Mouse (Mus musculus) heart, embryonic 15.5 days (tissue): ENCODE data around the gene Atg4b. TPM values are rescaled to one million over a fixed set of nuclear protein-coding genes. Genes with fewer than 3 reads are reported as not detected.
A peak's percentile ranks its signal among the peaks of the same experiment; 100 is the strongest.

Source experiments
- ATAC-seq: fragments of 200-750 bp; cut with Nextera tagmentation; replicated peaks from 2 replicates; pipeline ENCODE4 v1.8.0; 2017; ENCODE audit warnings: low read depth, moderate TSS enrichment; ENCODE audit not compliant: insufficient number of reproducible peaks, insufficient read depth, low FRiP score
- H3K27ac ChIP-seq: fragments of 300-500 bp; sonication (generic); 2 replicates; pipeline ENCODE4 v1.5.1; 2015; ENCODE audit warnings: mild to moderate bottlenecking, inconsistent platforms
- H3K27me3 ChIP-seq: fragments of 300-500 bp; sonication (generic); 2 replicates; pipeline ENCODE4 v1.6.1; 2015; ENCODE audit warnings: inconsistent platforms
- H3K36me3 ChIP-seq: fragments of 300-500 bp; sonication (generic); 2 replicates; pipeline ENCODE4 v1.6.1; 2015; ENCODE audit warnings: mild to moderate bottlenecking, inconsistent platforms
- H3K4me1 ChIP-seq: fragments of 300-500 bp; sonication (generic); replicated peaks from 2 replicates; pipeline ENCODE4 v1.6.1; 2015; ENCODE audit warnings: inconsistent platforms
- H3K4me2 ChIP-seq: fragments of 300-500 bp; sonication (generic); 2 replicates; pipeline ENCODE4 v1.6.1; 2015; ENCODE audit warnings: inconsistent platforms, mild to moderate bottlenecking, moderate library complexity
- H3K4me3 ChIP-seq: fragments of 300-500 bp; sonication (generic); 2 replicates; pipeline ENCODE4 v1.5.1; 2015; ENCODE audit warnings: mild to moderate bottlenecking, inconsistent platforms
- H3K9ac ChIP-seq: fragments of 300-500 bp; sonication (generic); 2 replicates; pipeline ENCODE4 v1.6.1; 2015; ENCODE audit warnings: mild to moderate bottlenecking, inconsistent platforms
- H3K9me3 ChIP-seq: fragments of 300-500 bp; sonication (generic); replicated peaks from 2 replicates; pipeline ENCODE4 v1.6.1; 2016; ENCODE audit warnings: inconsistent platforms
- WGBS: fragments of 180-500 bp; shearing (Covaris S2); methylation state at CpG from one replicate; pipeline ENCODE4 v1.1.7; 2015; ENCODE audit warnings: mixed read lengths; 5-methylcytosine and 5-hydroxymethylcytosine counted together
- polyA plus RNA-seq: library from polyadenylated mRNA; unstranded; fragments of >200 nt; fragmentation: Nextera tagmentation; extraction: Ambion mirVana; gene quantifications from 2 replicates; pipeline ENCODE4 v1.2.1, GENCODE M21; 2015

Gene Atg4b
- polyA plus RNA-seq, 1 experiment from 2014 or later: 56.1 TPM

- Histone ChIP-seq H3K4me1 (peaks cover 36% of the 10 kb centered on the region), H3K9me3 (no peaks in the 10 kb centered on the region), H3K4me2 (peak overlapping the region; percentile 98), H3K27ac (peak overlapping the region; percentile 98), H3K27me3 (no peaks in the 10 kb centered on the region), H3K4me3 (peak overlapping the region; percentile 85), H3K36me3 (peaks cover 11% of the 10 kb centered on the region; the same call in 1 of the 2 replicates), H3K9ac (peak overlapping the region; percentile 76)
- no peak for ATAC-seq
- 73% methylated on average over 21 of the region's 21 CpGs for WGBS
These were observed 49.6 kb downstream of the Atg4b start for GRCm38 (mm10) chr1:93800670-93801503.

GRCm38 (mm10) chr1:93801741-93802238, 50.5 kb downstream of the Atg4b start, which contains the start of gene Dtymk:
Gene Dtymk, minus strand, starts transcription at chr1:93801934.
- WGBS: under 1% methylated on average over 42 of the region's 42 CpGs
- Histone ChIP-seq H3K27me3 (no peaks in the 10 kb centered on the region), H3K4me2 (peak within 1 kb of the TSS; percentile 98), H3K9ac (peak within 1 kb of the TSS; percentile 76), H3K4me3 (peak within 1 kb of the TSS; percentile 85), H3K36me3 (peaks cover 18% of the 10 kb centered on the region; the same call in 1 of the 2 replicates), H3K9me3 (no peaks in the 10 kb centered on the region), H3K4me1 (peaks cover 34% of the 10 kb centered on the region), H3K27ac (peak within 1 kb of the TSS; percentile 98)
- ATAC-seq: peak; percentile 53

GRCm38 (mm10) chr1:93802771-93803170, 51.5 kb downstream of the Atg4b start:
- peak overlapping the region; percentile 98 for H3K27ac ChIP-seq
- peak overlapping the region; percentile 98 for H3K4me2 ChIP-seq
- no peak overlapping the region; the same call in 1 of the 2 replicates for H3K9ac ChIP-seq
- 81% methylated on average over 5 of the region's 5 CpGs for WGBS
- no peaks in the 10 kb centered on the region for H3K27me3 ChIP-seq
- peaks cover 34% of the 10 kb centered on the region for H3K4me1 ChIP-seq
- ATAC-seq: no peak
- H3K36me3 ChIP-seq: peaks cover 24% of the 10 kb centered on the region; the same call in 1 of the 2 replicates
- peak overlapping the region; percentile 85; the same call in 1 of the 2 replicates for H3K4me3 ChIP-seq
- H3K9me3 ChIP-seq: no peaks in the 10 kb centered on the region

- Histone ChIP-seq H3K27me3 (no peaks in the 10 kb centered on the region), H3K36me3 (peaks cover 31% of the 10 kb centered on the region), H3K9ac (peak within 1 kb of the TSS; percentile 90), H3K4me2 (peak within 1 kb of the TSS; percentile 98), H3K4me3 (peak within 1 kb of the TSS; percentile 94), H3K4me1 (peaks cover 34% of the 10 kb centered on the region), H3K9me3 (no peaks in the 10 kb centered on the region), H3K27ac (peak within 1 kb of the TSS; percentile 98)
- peak; percentile 97 for ATAC-seq
- under 1% methylated on average over 93 of the region's 94 CpGs for WGBS
These were observed 52.5 kb downstream of the Atg4b start, which contains the start of gene Ing5 for GRCm38 (mm10) chr1:93803556-93804507. Gene Ing5, plus strand, starts transcription at chr1:93803965.

GRCm38 (mm10) chr1:93804818-93805217, 53.5 kb downstream of the Atg4b start:
- H3K27ac ChIP-seq: peak overlapping the region; percentile 98
- peak overlapping the region; percentile 16; the same call in 1 of the 2 replicates for H3K9ac ChIP-seq
- H3K9me3 ChIP-seq: no peaks in the 10 kb centered on the region
- H3K4me2 ChIP-seq: peak overlapping the region; percentile 98
- 52% methylated on average over 4 of the region's 4 CpGs for WGBS
- no peak for ATAC-seq
- H3K36me3 ChIP-seq: peaks cover 30% of the 10 kb centered on the region
- H3K4me1 ChIP-seq: peaks cover 34% of the 10 kb centered on the region
- H3K4me3 ChIP-seq: peak overlapping the region; percentile 94
- no peaks in the 10 kb centered on the region for H3K27me3 ChIP-seq

GRCm38 (mm10) chr1:93805221-93805951, 54.1 kb downstream of the Atg4b start:
- Histone ChIP-seq H3K36me3 (peaks cover 33% of the 10 kb centered on the region), H3K4me2 (peak overlapping the region; percentile 98), H3K9me3 (no peaks in the 10 kb centered on the region), H3K9ac (peak overlapping the region; percentile 16; the same call in 1 of the 2 replicates), H3K4me3 (peak overlapping the region; percentile 94; the same call in 1 of the 2 replicates), H3K27me3 (no peaks in the 10 kb centered on the region), H3K4me1 (peaks cover 34% of the 10 kb centered on the region), H3K27ac (peak overlapping the region; percentile 98; the same call in 1 of the 2 replicates)
- no peak for ATAC-seq
- 53% methylated on average over 5 of the region's 5 CpGs for WGBS

- no peaks in the 10 kb centered on the region for H3K9me3 ChIP-seq
- H3K36me3 ChIP-seq: peaks cover 62% of the 10 kb centered on the region
- no peak overlapping the region for H3K9ac ChIP-seq
- no peak overlapping the region for H3K4me2 ChIP-seq
- H3K4me1 ChIP-seq: peaks cover 14% of the 10 kb centered on the region
- WGBS: 91% methylated on average over 4 of the region's 4 CpGs
- no peak overlapping the region for H3K27ac ChIP-seq
- no peak for ATAC-seq
- no peaks in the 10 kb centered on the region for H3K27me3 ChIP-seq
- no peak overlapping the region for H3K4me3 ChIP-seq
These were observed 57.6 kb downstream of the Atg4b start for GRCm38 (mm10) chr1:93808871-93809270.

- 95% methylated on average over 3 of the region's 3 CpGs for WGBS
- H3K9ac ChIP-seq: no peak overlapping the region
- H3K4me2 ChIP-seq: no peak overlapping the region
- H3K4me1 ChIP-seq: peaks cover 8% of the 10 kb centered on the region
- H3K27me3 ChIP-seq: no peaks in the 10 kb centered on the region
- no peaks in the 10 kb centered on the region for H3K9me3 ChIP-seq
- H3K27ac ChIP-seq: no peak overlapping the region
- ATAC-seq: no peak
- H3K36me3 ChIP-seq: peaks cover 73% of the 10 kb centered on the region
- H3K4me3 ChIP-seq: no peak overlapping the region
These were observed 58.7 kb downstream of the Atg4b start for GRCm38 (mm10) chr1:93810011-93810410.

- Histone ChIP-seq H3K4me3 (no peak overlapping the region), H3K4me2 (no peak overlapping the region), H3K4me1 (no peaks in the 10 kb centered on the region), H3K9me3 (no peaks in the 10 kb centered on the region), H3K36me3 (peaks cover 85% of the 10 kb centered on the region), H3K27me3 (no peaks in the 10 kb centered on the region), H3K27ac (no peak overlapping the region), H3K9ac (no peak overlapping the region)
- WGBS: 78% methylated on average over 8 of the region's 8 CpGs
- no peak for ATAC-seq
These were observed 60.3 kb downstream of the Atg4b start for GRCm38 (mm10) chr1:93811495-93812039.

- no peaks in the 10 kb centered on the region for H3K9me3 ChIP-seq
- no peak for ATAC-seq
- 85% methylated on average over 8 of the region's 8 CpGs for WGBS
- no peak overlapping the region for H3K4me3 ChIP-seq
- H3K4me1 ChIP-seq: no peaks in the 10 kb centered on the region
- no peak overlapping the region for H3K9ac ChIP-seq
- no peaks in the 10 kb centered on the region for H3K27me3 ChIP-seq
- peaks cover 90% of the 10 kb centered on the region for H3K36me3 ChIP-seq
- no peak overlapping the region for H3K4me2 ChIP-seq
- no peak overlapping the region for H3K27ac ChIP-seq
These were observed 66.7 kb downstream of the Atg4b start for GRCm38 (mm10) chr1:93817823-93818532.
